Mouse (Mus musculus): ENCODE results near the gene Ttk.

DNA sequence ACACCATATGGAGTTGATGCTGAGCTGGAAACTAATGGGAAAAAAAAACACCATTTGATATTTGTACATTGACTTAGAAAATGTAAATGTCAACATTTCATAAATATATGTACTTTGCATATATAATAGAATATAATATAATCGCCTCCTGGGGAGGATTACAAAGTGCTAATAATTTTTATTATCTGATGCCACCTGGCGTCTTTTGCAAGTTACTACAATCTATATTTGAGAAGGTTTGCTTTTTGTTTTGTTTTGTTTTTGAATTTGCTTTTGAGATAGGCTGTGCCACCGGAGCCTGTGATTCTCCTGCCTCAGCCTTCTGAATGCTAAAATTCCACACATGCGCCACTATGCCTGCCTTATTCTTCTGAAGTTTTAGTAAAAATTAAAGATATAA lies 71.3 kb downstream of the Ttk start:
- TF ChIP-seq GATA1 (IDR thresholded peaks at IDR 0.05; ENCODE audit: low read length) (no peak), TAL1 (IDR thresholded peaks at IDR 0.05; ENCODE audit: low read length) (no peak)

Measured in erythroblast, embryonic 14.5 days (primary cell).